Mouse (Mus musculus) splenic B cell, adult 2 months (primary cell): ENCODE results near the gene Hs3st1.
"Not testable (repeated sequence)": the region's sequence is repeated elsewhere in the genome, so short reads cannot be mapped to it uniquely, and the experiment has no call there.

Experiments used
- DNase-seq: peaks from one replicate; pipeline ENCODE4 v3.0.0-alpha.2; 2011; ENCODE audit warnings: low read depth, low spot score
- H3K27me3 ChIP-seq: 2 replicates; pipeline ENCODE4 v1.6.1; 2012; ENCODE audit warnings: mild to moderate bottlenecking, low read length, moderate library complexity, mixed read lengths; ENCODE audit not compliant: control insufficient read depth, poor library complexity, insufficient read depth, severe bottlenecking
- H3K36me3 ChIP-seq: 2 replicates; pipeline ENCODE4 v1.6.1; 2012; ENCODE audit warnings: mild to moderate bottlenecking, low read length, moderate library complexity, mixed read lengths; ENCODE audit not compliant: control insufficient read depth, poor library complexity, insufficient read depth, severe bottlenecking

The Hs3st1 gene

GRCm38 (mm10) chr5:39755375-39755774, at the start of gene Hs3st1:
Gene Hs3st1, minus strand, starts transcription at chr5:39755475.
- not testable (repeated sequence) for H3K27me3 ChIP-seq, H3K36me3 ChIP-seq, DNase-seq

- H3K36me3 ChIP-seq, result no peaks in the 10 kb centered on the region
- no peak for DNase-seq
- no peaks in the 10 kb centered on the region for H3K27me3 ChIP-seq
Observed at GRCm38 (mm10) chr5:39804663-39805062, 49.4 kb upstream of the Hs3st1 start.

GRCm38 (mm10) chr5:39803941-39804340, 48.7 kb upstream of the Hs3st1 start:
- H3K36me3 ChIP-seq, result no peaks in the 10 kb centered on the region
- no peak for DNase-seq
- H3K27me3 ChIP-seq, result no peaks in the 10 kb centered on the region

GRCm38 (mm10) chr5:39803457-39803856, 48.2 kb upstream of the Hs3st1 start:
- no peaks in the 10 kb centered on the region for H3K36me3 ChIP-seq
- H3K27me3 ChIP-seq, result no peaks in the 10 kb centered on the region
- no peak for DNase-seq

- Histone ChIP-seq H3K27me3 (no peaks in the 10 kb centered on the region), H3K36me3 (no peaks in the 10 kb centered on the region)
- no peak for DNase-seq
Observed at GRCm38 (mm10) chr5:39802110-39802509, 46.8 kb upstream of the Hs3st1 start.

- no peaks in the 10 kb centered on the region for H3K36me3 ChIP-seq
- no peaks in the 10 kb centered on the region for H3K27me3 ChIP-seq
- DNase-seq, result no peak
Observed at GRCm38 (mm10) chr5:39777094-39777710, 21.9 kb upstream of the Hs3st1 start.

GRCm38 (mm10) chr5:39771680-39772348, 16.5 kb upstream of the Hs3st1 start:
- Histone ChIP-seq H3K36me3 (no peaks in the 10 kb centered on the region), H3K27me3 (no peaks in the 10 kb centered on the region)
- DNase-seq, result no peak

GRCm38 (mm10) chr5:39761682-39762456, 6.6 kb upstream of the Hs3st1 start:
- no peak for DNase-seq
- no peaks in the 10 kb centered on the region for H3K36me3 ChIP-seq

GRCm38 (mm10) chr5:39758890-39759475, 3.7 kb upstream of the Hs3st1 start:
- Histone ChIP-seq H3K36me3 (no peaks in the 10 kb centered on the region), H3K27me3 (no peaks in the 10 kb centered on the region)
- DNase-seq, result no peak

More at GRCm38 (mm10) chr5:39761682-39762456, 6.6 kb upstream of the Hs3st1 start:
- H3K27me3 ChIP-seq, result no peaks in the 10 kb centered on the region

GRCm38 (mm10) chr5:39736843-39737242, 18.4 kb downstream of the Hs3st1 start:
- no peak for DNase-seq
- no peaks in the 10 kb centered on the region for H3K27me3 ChIP-seq
- no peaks in the 10 kb centered on the region for H3K36me3 ChIP-seq

- Histone ChIP-seq H3K27me3 (no peaks in the 10 kb centered on the region), H3K36me3 (no peaks in the 10 kb centered on the region)
- DNase-seq, result no peak
Observed at GRCm38 (mm10) chr5:39733750-39734443, 21.4 kb downstream of the Hs3st1 start.

- DNase-seq, result no peak
- Histone ChIP-seq H3K36me3 (no peaks in the 10 kb centered on the region), H3K27me3 (no peaks in the 10 kb centered on the region)
Observed at GRCm38 (mm10) chr5:39733013-39733749, 22.1 kb downstream of the Hs3st1 start.

GRCm38 (mm10) chr5:39715694-39716550, 39.4 kb downstream of the Hs3st1 start:
- no peaks in the 10 kb centered on the region for H3K27me3 ChIP-seq
- no peaks in the 10 kb centered on the region for H3K36me3 ChIP-seq
- no peak for DNase-seq
